In genomic region chr7:31031731-31032130, GRCm38 (mm10) we compare ENCODE assay signal across 25 mouse cellular contexts. TPM values are rescaled to one million over a fixed set of nuclear protein-coding genes. Genes with fewer than 3 reads are reported as not detected.
DNase-seq lines count a peak whose midpoint lies in the region; ATAC-seq lines count a peak whose summit lies in the region.
"Had no signal": no experiment of that assay in that cellular context is flagged by ENCODE, and none has a peak within 500 bp of the region (broad histone marks: within the 10 kb centered on the region; RNA-seq: fewer than 3 reads in every experiment).

No protein-coding gene starts in this region.

- no peak overlapping the region; the same call in 1 of the 2 replicates for H3K9ac ChIP-seq in liver, embryonic 16.5 days (ENCODE audit: low read depth, low read length)
- no peak overlapping the region for H3K9ac ChIP-seq in liver, embryonic 12.5 days
- H3K9ac ChIP-seq: forebrain, embryonic 13.5 days; heart, embryonic 15.5 days; hindbrain, embryonic 14.5 days; midbrain, embryonic 12.5 days had no signal

- H3K27me3 ChIP-seq in liver, embryonic 16.5 days (ENCODE audit: control insufficient read depth, insufficient read depth, low read depth, low read length): no peaks in the 10 kb centered on the region
- H3K27me3 ChIP-seq in liver, embryonic 12.5 days (replicated peaks): no peaks in the 10 kb centered on the region
- H3K27me3 ChIP-seq: forebrain, embryonic 13.5 days; heart, embryonic 15.5 days; midbrain, embryonic 12.5 days had no signal

- peaks cover 11% of the 10 kb centered on the region; the same call in 1 of the 2 replicates for H3K79me2 ChIP-seq in macrophage (ENCODE audit: inconsistent target)

- peak; percentile 88 for DNase-seq in 416B (ENCODE audit: low read depth)
- DNase-seq in T-cell, adult 2 months (ENCODE audit: low spot score): peak; percentile 44
- DNase-seq in kidney, postnatal 25 days: no peak
- DNase-seq in kidney, adult 11 months: no peak
- DNase-seq in left cerebral cortex, adult 11 months (ENCODE audit: low spot score): no peak
- DNase-seq: adrenal gland, postnatal 36 days; cerebellum, adult 11-12 months; cerebellum, postnatal 25 days; gastrocnemius, postnatal 36 days; heart, postnatal 36 days; kidney, adult 8-10 months; kidney, postnatal 14 days; layer of hippocampus, postnatal 36 days; lung, adult 2 months; right cerebral cortex, postnatal 14 days; thymus, postnatal 36 days had no signal

- no peak overlapping the region for H3K4me2 ChIP-seq in liver, embryonic 16.5 days (ENCODE audit: low read depth, low read length)
- no peak overlapping the region for H3K4me2 ChIP-seq in liver, embryonic 12.5 days
- H3K4me2 ChIP-seq: forebrain, embryonic 13.5 days; heart, embryonic 15.5 days; hindbrain, embryonic 14.5 days; midbrain, embryonic 12.5 days had no signal

- 0 out of 2 replicates have a peak, but pooled peaks have one; percentile 19 for ATAC-seq in liver, embryonic 16.5 days (ENCODE audit: low read depth)
- no peak for ATAC-seq in liver, embryonic 12.5 days
- ATAC-seq: forebrain, embryonic 13.5 days had no signal

- H3K9me3 ChIP-seq in liver, embryonic 16.5 days (replicated peaks; ENCODE audit: control insufficient read depth, low read length): no peaks in the 10 kb centered on the region
- no peaks in the 10 kb centered on the region for H3K9me3 ChIP-seq in liver, embryonic 12.5 days (replicated peaks)
- H3K9me3 ChIP-seq: forebrain, embryonic 13.5 days; heart, embryonic 15.5 days; midbrain, embryonic 12.5 days had no signal

- H3K4me3 ChIP-seq in liver, embryonic 16.5 days (ENCODE audit: low read depth, low read length): no peak overlapping the region
- no peak overlapping the region for H3K4me3 ChIP-seq in liver, embryonic 12.5 days
- H3K4me3 ChIP-seq in macrophage (ENCODE audit: inconsistent target): no peak overlapping the region
- H3K4me3 ChIP-seq: forebrain, embryonic 13.5 days; heart, embryonic 15.5 days; layer of hippocampus, adult 2 months; midbrain, embryonic 12.5 days had no signal

- no peak overlapping the region for H3K27ac ChIP-seq in liver, embryonic 16.5 days (ENCODE audit: low read length)
- no peak overlapping the region for H3K27ac ChIP-seq in liver, embryonic 12.5 days
- peak overlapping the region; percentile 83 for H3K27ac ChIP-seq in macrophage
- H3K27ac ChIP-seq: forebrain, embryonic 13.5 days; heart, embryonic 15.5 days; hindbrain, embryonic 14.5 days; layer of hippocampus, adult 2 months; midbrain, embryonic 12.5 days had no signal

- no peaks in the 10 kb centered on the region for H3K36me3 ChIP-seq in liver, embryonic 16.5 days (ENCODE audit: control insufficient read depth, insufficient read depth)
- no peaks in the 10 kb centered on the region for H3K36me3 ChIP-seq in liver, embryonic 12.5 days
- H3K36me3 ChIP-seq in macrophage (ENCODE audit: inconsistent target): peaks cover 10% of the 10 kb centered on the region; the same call in 1 of the 2 replicates
- H3K36me3 ChIP-seq: heart, embryonic 15.5 days; midbrain, embryonic 12.5 days had no signal

- WGBS in liver, embryonic 16.5 days (ENCODE audit: insufficient replicate concordance): 35% methylated on average over 7 of the region's 7 CpGs
- 47% methylated on average over 7 of the region's 7 CpGs for WGBS in liver, embryonic 12.5 days (ENCODE audit: insufficient replicate concordance)
- WGBS in macrophage (ENCODE audit: missing documents): 0% methylated on average over 5 of the region's 7 CpGs

- peaks cover 4% of the 10 kb centered on the region; the same call in 1 of the 2 replicates for H3K4me1 ChIP-seq in liver, embryonic 16.5 days (ENCODE audit: control insufficient read depth, low read depth, low read length)
- peaks cover 25% of the 10 kb centered on the region for H3K4me1 ChIP-seq in liver, embryonic 12.5 days
- H3K4me1 ChIP-seq: forebrain, embryonic 13.5 days; heart, embryonic 15.5 days; midbrain, embryonic 12.5 days had no signal

RNA-seq across cellular contexts. Expression of gene Fxyd5, which starts 10.6 kb away (rescaled TPM):
- polyA plus RNA-seq in liver, embryonic 16.5 days (2015; fragmentation: Nextera tagmentation; extraction: Ambion mirVana): 19.9 and 22.4 TPM in 2 replicates
- polyA plus RNA-seq in liver, embryonic 12.5 days (2016; fragmentation: Nextera tagmentation; extraction: Ambion mirVana): 19.0 and 22.3 TPM in 2 replicates
- 100 to 1,000 TPM in 13 of 26 experiments, 10 to 100 TPM in 13; 24.1 to 184 (median 97.0) TPM for total RNA-seq in macrophage (2018; cell fraction: chromatin; rRNA removed)
- total RNA-seq in macrophage (2018; cell fraction: cytosol; rRNA removed): 100 to 1,000 TPM; 518 to 856 (median 728) TPM
- 100 to 1,000 TPM in 25 of 26 experiments, 10 to 100 TPM in 1; 78.4 to 397 (median 257) TPM for total RNA-seq in macrophage (2018; cell fraction: nucleus; rRNA removed)
- polyA plus RNA-seq in macrophage (2018): 662 to 1,499 TPM (median 1,028 TPM) in 3 replicates

RNA-seq across cellular contexts. Expression of gene Fxyd7, which starts 19.5 kb away (rescaled TPM):
- 0.15 and 0.65 TPM in 2 replicates for polyA plus RNA-seq in liver, embryonic 16.5 days (2015; fragmentation: Nextera tagmentation; extraction: Ambion mirVana)
- polyA plus RNA-seq in liver, embryonic 12.5 days (2016; fragmentation: Nextera tagmentation; extraction: Ambion mirVana): 0.45 and 0.55 TPM in 2 replicates
- total RNA-seq in macrophage (2018; cell fraction: chromatin; rRNA removed): not detected
- total RNA-seq in macrophage (2018; cell fraction: cytosol; rRNA removed): under 1 TPM in 2 of 26 experiments, not detected in 24; 0.18 to 0.35 TPM
- total RNA-seq in macrophage (2018; cell fraction: nucleus; rRNA removed): not detected
- polyA plus RNA-seq in macrophage (2018): not detected in 3 replicates

RNA-seq across cellular contexts. Expression of gene Fxyd1, which starts 25.3 kb away (rescaled TPM):
- 120 and 130 TPM in 2 replicates for polyA plus RNA-seq in liver, embryonic 16.5 days (2015; fragmentation: Nextera tagmentation; extraction: Ambion mirVana)
- 28.2 and 28.3 TPM in 2 replicates for polyA plus RNA-seq in liver, embryonic 12.5 days (2016; fragmentation: Nextera tagmentation; extraction: Ambion mirVana)
- total RNA-seq in macrophage (2018; cell fraction: chromatin; rRNA removed): 1 to 10 TPM in 1 of 26 experiments, not detected in 25; 1.9 TPM
- not detected for total RNA-seq in macrophage (2018; cell fraction: cytosol; rRNA removed)
- not detected for total RNA-seq in macrophage (2018; cell fraction: nucleus; rRNA removed)
- polyA plus RNA-seq in macrophage (2018): not detected in 3 replicates

RNA-seq across cellular contexts. Expression of gene Lgi4, which starts 27.4 kb away (rescaled TPM):
- polyA plus RNA-seq in liver, embryonic 16.5 days (2015; fragmentation: Nextera tagmentation; extraction: Ambion mirVana): 0.02 and 0.12 TPM in 2 replicates
- polyA plus RNA-seq in liver, embryonic 12.5 days (2016; fragmentation: Nextera tagmentation; extraction: Ambion mirVana): 0.06 and 0.19 TPM in 2 replicates
- total RNA-seq in macrophage (2018; cell fraction: chromatin; rRNA removed): 1 to 10 TPM in 19 of 26 experiments, under 1 TPM in 7; 0.50 to 7.1 (median 1.5) TPM
- under 1 TPM; 0.09 to 0.59 (median 0.22) TPM for total RNA-seq in macrophage (2018; cell fraction: cytosol; rRNA removed)
- 1 to 10 TPM in 13 of 26 experiments, under 1 TPM in 13; 0.29 to 3.0 (median 0.94) TPM for total RNA-seq in macrophage (2018; cell fraction: nucleus; rRNA removed)
- polyA plus RNA-seq in macrophage (2018): 0.14 to 0.27 TPM (median 0.22 TPM) in 3 replicates

RNA-seq across cellular contexts. Expression of gene Fxyd3, which starts 44.8 kb away (rescaled TPM):
- 0.51 and 1.1 TPM in 2 replicates for polyA plus RNA-seq in liver, embryonic 16.5 days (2015; fragmentation: Nextera tagmentation; extraction: Ambion mirVana)
- polyA plus RNA-seq in liver, embryonic 12.5 days (2016; fragmentation: Nextera tagmentation; extraction: Ambion mirVana): 0.67 and 0.86 TPM in 2 replicates
- not detected for total RNA-seq in macrophage (2018; cell fraction: chromatin; rRNA removed)
- not detected for total RNA-seq in macrophage (2018; cell fraction: cytosol; rRNA removed)
- not detected for total RNA-seq in macrophage (2018; cell fraction: nucleus; rRNA removed)
- polyA plus RNA-seq in macrophage (2018): not detected in 3 replicates
- total RNA-seq: layer of hippocampus, postnatal 36 days; left cerebral cortex, postnatal 25 days had no signal
- polyA plus RNA-seq: forebrain, embryonic 13.5 days had no signal

Comparison
In these comparisons a context has a peak if more than half of its experiments do, and no peak if none do; other contexts are left out.
1. DNase-seq: peak in 416B (single experiment) and T-cell, adult 2 months (single experiment); none in kidney, postnatal 25 days (0 of 2), kidney, adult 11 months (single experiment) and left cerebral cortex, adult 11 months (single experiment).
2. RNA of gene Fxyd5, which starts 10.6 kb away (polyA plus RNA-seq): 662 to 1,499 TPM in macrophage; 19.9 to 22.4 TPM in liver, embryonic 16.5 days and 19.0 to 22.3 TPM in liver, embryonic 12.5 days; every median in the first group is over 10 times any median in the second.
3. RNA of gene Fxyd1, which starts 25.3 kb away (polyA plus RNA-seq): 120 to 130 TPM in liver, embryonic 16.5 days and 28.2 to 28.3 TPM in liver, embryonic 12.5 days; not detected in macrophage; every median in the first group is over 10 times any median in the second.